Mouse (Mus musculus): ENCODE measurements at regions not wholly inside any gene's neighbourhood (a gene's known extent, or its start where the extent isn't known, plus 50 kb on each side); places are given as distances from the start of the nearest gene placed in this dataset.

GRCm38 (mm10) chr4:153321085-153321484 lies 161.5 kb downstream of the Ajap1 start:
- Histone ChIP-seq H3K4me3 (ENCODE audit: low read depth, low read length) (no peak overlapping the region), H3K27me3 (ENCODE audit: insufficient read depth, low read length) (no peaks in the 10 kb centered on the region), H3K36me3 (replicated peaks) (no peaks in the 10 kb centered on the region), H3K4me1 (ENCODE audit: insufficient read depth, low read depth, low read length) (no peaks in the 10 kb centered on the region), H3K9me3 (replicated peaks) (peaks cover 93% of the 10 kb centered on the region)
- no peak for TF ChIP-seq TAL1 (conservative IDR thresholded peaks at IDR 0.05; ENCODE audit: low read depth, low read length)
- ATAC-seq (ENCODE audit: extremely low read depth, insufficient number of reproducible peaks, low FRiP score, poor library complexity, severe bottlenecking) (no peak), DNase-seq (ENCODE audit: low spot score) (no peak)

GRCm38 (mm10) chr4:153320602-153321001 lies 162.0 kb downstream of the Ajap1 start:
- DNase-seq (ENCODE audit: low spot score): no peak
- H3K4me1 ChIP-seq (ENCODE audit: insufficient read depth, low read depth, low read length): no peaks in the 10 kb centered on the region
- no peak for TF ChIP-seq CTCF (IDR thresholded peaks at IDR 0.05; ENCODE audit: low read depth, low read length)
- TF ChIP-seq TAL1 (conservative IDR thresholded peaks at IDR 0.05; ENCODE audit: low read depth, low read length): no peak
- no peak for TF ChIP-seq GATA1 (IDR thresholded peaks at IDR 0.05; ENCODE audit: borderline replicate concordance, low read length)
- no peak for TF ChIP-seq GATA2 (IDR thresholded peaks at IDR 0.05; ENCODE audit: borderline replicate concordance, low read depth, low read length)
- no peak for TF ChIP-seq POLR2AphosphoS5 (IDR thresholded peaks at IDR 0.05; ENCODE audit: insufficient replicate concordance, low read depth, low read length)

GRCm38 (mm10) chr4:153316964-153317724 lies 165.5 kb downstream of the Ajap1 start:
- Histone ChIP-seq H3K36me3 (replicated peaks) (no peaks in the 10 kb centered on the region), H3K27me3 (ENCODE audit: insufficient read depth, low read length) (no peaks in the 10 kb centered on the region), H3K4me1 (ENCODE audit: insufficient read depth, low read depth, low read length) (no peaks in the 10 kb centered on the region), H3K9me3 (replicated peaks) (peaks cover 92% of the 10 kb centered on the region), H3K4me3 (ENCODE audit: low read depth, low read length) (no peak overlapping the region; the same call in 1 of the 2 replicates)
- ATAC-seq (ENCODE audit: extremely low read depth, insufficient number of reproducible peaks, low FRiP score, poor library complexity, severe bottlenecking) (no peak), DNase-seq (ENCODE audit: low spot score) (no peak)
- no peak for TF ChIP-seq POLR2AphosphoS5 (IDR thresholded peaks at IDR 0.05; ENCODE audit: insufficient replicate concordance, low read depth, low read length)
- TF ChIP-seq TAL1 (conservative IDR thresholded peaks at IDR 0.05; ENCODE audit: low read depth, low read length): no peak
- TF ChIP-seq CTCF (IDR thresholded peaks at IDR 0.05; ENCODE audit: low read depth, low read length): no peak
- no peak for TF ChIP-seq GATA2 (IDR thresholded peaks at IDR 0.05; ENCODE audit: borderline replicate concordance, low read depth, low read length)
- no peak for TF ChIP-seq GATA1 (IDR thresholded peaks at IDR 0.05; ENCODE audit: borderline replicate concordance, low read length)

More at GRCm38 (mm10) chr4:153320602-153321001, 162.0 kb downstream of the Ajap1 start:
- Histone ChIP-seq H3K27me3 (ENCODE audit: insufficient read depth, low read length) (no peaks in the 10 kb centered on the region), H3K9me3 (replicated peaks) (peaks cover 90% of the 10 kb centered on the region), H3K36me3 (replicated peaks) (no peaks in the 10 kb centered on the region), H3K4me3 (ENCODE audit: low read depth, low read length) (no peak overlapping the region)
- ATAC-seq (ENCODE audit: extremely low read depth, insufficient number of reproducible peaks, low FRiP score, poor library complexity, severe bottlenecking): no peak

- Histone ChIP-seq H3K36me3 (replicated peaks) (no peaks in the 10 kb centered on the region), H3K4me3 (ENCODE audit: low read depth, low read length) (no peak overlapping the region)
Measured at GRCm38 (mm10) chr4:153316519-153316918, 166.1 kb downstream of the Ajap1 start.

GRCm38 (mm10) chr4:153313961-153314360 lies 168.7 kb downstream of the Ajap1 start:
- peaks cover 92% of the 10 kb centered on the region for H3K9me3 ChIP-seq (replicated peaks)
- H3K27me3 ChIP-seq (ENCODE audit: insufficient read depth, low read length): no peaks in the 10 kb centered on the region
- H3K4me3 ChIP-seq (ENCODE audit: low read depth, low read length): no peak overlapping the region
- ATAC-seq (ENCODE audit: extremely low read depth, insufficient number of reproducible peaks, low FRiP score, poor library complexity, severe bottlenecking) (no peak), DNase-seq (ENCODE audit: low spot score) (no peak)
- H3K36me3 ChIP-seq (replicated peaks): no peaks in the 10 kb centered on the region
- no peaks in the 10 kb centered on the region for H3K4me1 ChIP-seq (ENCODE audit: insufficient read depth, low read depth, low read length)
- TF ChIP-seq TAL1 (conservative IDR thresholded peaks at IDR 0.05; ENCODE audit: low read depth, low read length) (no peak), CTCF (IDR thresholded peaks at IDR 0.05; ENCODE audit: low read depth, low read length) (no peak), GATA2 (IDR thresholded peaks at IDR 0.05; ENCODE audit: borderline replicate concordance, low read depth, low read length) (no peak), GATA1 (IDR thresholded peaks at IDR 0.05; ENCODE audit: borderline replicate concordance, low read length) (no peak), POLR2AphosphoS5 (IDR thresholded peaks at IDR 0.05; ENCODE audit: insufficient replicate concordance, low read depth, low read length) (no peak)

More at GRCm38 (mm10) chr4:153316519-153316918, 166.1 kb downstream of the Ajap1 start:
- no peak for TF ChIP-seq CTCF (IDR thresholded peaks at IDR 0.05; ENCODE audit: low read depth, low read length)
- TF ChIP-seq GATA2 (IDR thresholded peaks at IDR 0.05; ENCODE audit: borderline replicate concordance, low read depth, low read length): no peak
- Histone ChIP-seq H3K4me1 (ENCODE audit: insufficient read depth, low read depth, low read length) (no peaks in the 10 kb centered on the region), H3K9me3 (replicated peaks) (peaks cover 92% of the 10 kb centered on the region), H3K27me3 (ENCODE audit: insufficient read depth, low read length) (no peaks in the 10 kb centered on the region)
- no peak for DNase-seq (ENCODE audit: low spot score)
- no peak for ATAC-seq (ENCODE audit: extremely low read depth, insufficient number of reproducible peaks, low FRiP score, poor library complexity, severe bottlenecking)

GRCm38 (mm10) chr4:153311574-153311973 lies 171.0 kb downstream of the Ajap1 start:
- Histone ChIP-seq H3K27me3 (ENCODE audit: insufficient read depth, low read length) (no peaks in the 10 kb centered on the region), H3K4me3 (ENCODE audit: low read depth, low read length) (no peak overlapping the region), H3K36me3 (replicated peaks) (no peaks in the 10 kb centered on the region), H3K9me3 (replicated peaks) (peaks cover 91% of the 10 kb centered on the region), H3K4me1 (ENCODE audit: insufficient read depth, low read depth, low read length) (no peaks in the 10 kb centered on the region)
- TF ChIP-seq POLR2AphosphoS5 (IDR thresholded peaks at IDR 0.05; ENCODE audit: insufficient replicate concordance, low read depth, low read length): no peak
- TF ChIP-seq GATA1 (IDR thresholded peaks at IDR 0.05; ENCODE audit: borderline replicate concordance, low read length): no peak
- no peak for TF ChIP-seq TAL1 (conservative IDR thresholded peaks at IDR 0.05; ENCODE audit: low read depth, low read length)
- no peak for TF ChIP-seq GATA2 (IDR thresholded peaks at IDR 0.05; ENCODE audit: borderline replicate concordance, low read depth, low read length)
- ATAC-seq (ENCODE audit: extremely low read depth, insufficient number of reproducible peaks, low FRiP score, poor library complexity, severe bottlenecking): no peak
- DNase-seq (ENCODE audit: low spot score): no peak

All from G1E (cell line).